Mouse (Mus musculus): ENCODE measurements around the gene Meis3. TPM values are rescaled to one million over a fixed set of nuclear protein-coding genes. Genes with fewer than 3 reads are reported as not detected.

Meis3 gene
- polyA plus RNA-seq, 1 experiment from 2014 or later: 7.7 TPM

GRCm38 (mm10) chr7:16197166-16197565 is 22.3 kb downstream of the Meis3 start:
- Histone ChIP-seq H3K9me3 (no peaks in the 10 kb centered on the region), H3K4me3 (replicated peaks) (no peak overlapping the region), H3K4me2 (no peak overlapping the region), H3K27ac (no peak overlapping the region), H3K27me3 (no peaks in the 10 kb centered on the region), H3K4me1 (replicated peaks) (no peaks in the 10 kb centered on the region), H3K36me3 (peaks cover 59% of the 10 kb centered on the region), H3K9ac (replicated peaks) (no peak overlapping the region)
- no peak for ATAC-seq (ENCODE audit: insufficient number of reproducible peaks, insufficient read depth, low FRiP score, low TSS enrichment, low read depth)
- 66% methylated on average over 5 of the region's 5 CpGs for WGBS

- WGBS: 86% methylated on average over 11 of the region's 11 CpGs
- no peak overlapping the region for H3K9ac ChIP-seq (replicated peaks)
- H3K36me3 ChIP-seq: peaks cover 73% of the 10 kb centered on the region
- H3K27ac ChIP-seq: no peak overlapping the region
- no peak overlapping the region for H3K4me2 ChIP-seq
- no peaks in the 10 kb centered on the region for H3K9me3 ChIP-seq
- H3K4me3 ChIP-seq (replicated peaks): no peak overlapping the region
- no peaks in the 10 kb centered on the region for H3K27me3 ChIP-seq
- ATAC-seq (ENCODE audit: insufficient number of reproducible peaks, insufficient read depth, low FRiP score, low TSS enrichment, low read depth): no peak
- H3K4me1 ChIP-seq (replicated peaks): no peaks in the 10 kb centered on the region
These were observed 23.6 kb downstream of the Meis3 start for GRCm38 (mm10) chr7:16198540-16198939.

- 95% methylated on average over 6 of the region's 6 CpGs for WGBS
- peaks cover 94% of the 10 kb centered on the region for H3K36me3 ChIP-seq
- H3K4me3 ChIP-seq (replicated peaks): no peak overlapping the region
- no peak overlapping the region for H3K9ac ChIP-seq (replicated peaks)
- no peak for ATAC-seq (ENCODE audit: insufficient number of reproducible peaks, insufficient read depth, low FRiP score, low TSS enrichment, low read depth)
- no peak overlapping the region for H3K27ac ChIP-seq
- H3K4me2 ChIP-seq: no peak overlapping the region
- no peaks in the 10 kb centered on the region for H3K4me1 ChIP-seq (replicated peaks)
- H3K27me3 ChIP-seq: no peaks in the 10 kb centered on the region
- H3K9me3 ChIP-seq: no peaks in the 10 kb centered on the region
These were observed 26.2 kb downstream of the Meis3 start for GRCm38 (mm10) chr7:16201136-16201535.

- Histone ChIP-seq H3K4me1 (replicated peaks) (no peaks in the 10 kb centered on the region), H3K4me3 (replicated peaks) (no peak overlapping the region), H3K36me3 (peaks cover 93% of the 10 kb centered on the region), H3K9ac (replicated peaks) (no peak overlapping the region), H3K4me2 (no peak overlapping the region), H3K9me3 (no peaks in the 10 kb centered on the region), H3K27me3 (no peaks in the 10 kb centered on the region), H3K27ac (no peak overlapping the region)
- ATAC-seq (ENCODE audit: insufficient number of reproducible peaks, insufficient read depth, low FRiP score, low TSS enrichment, low read depth): no peak
- 81% methylated on average over 15 of the region's 15 CpGs for WGBS
These were observed 28.0 kb downstream of the Meis3 start for GRCm38 (mm10) chr7:16202756-16203504.

- ATAC-seq (ENCODE audit: insufficient number of reproducible peaks, insufficient read depth, low FRiP score, low TSS enrichment, low read depth): no peak
- 94% methylated on average over 13 of the region's 13 CpGs for WGBS
- Histone ChIP-seq H3K4me3 (replicated peaks) (no peak overlapping the region), H3K4me1 (replicated peaks) (no peaks in the 10 kb centered on the region), H3K4me2 (no peak overlapping the region), H3K9me3 (no peaks in the 10 kb centered on the region), H3K36me3 (peaks cover 93% of the 10 kb centered on the region), H3K27ac (no peak overlapping the region), H3K9ac (replicated peaks) (no peak overlapping the region), H3K27me3 (no peaks in the 10 kb centered on the region)
These were observed 28.6 kb downstream of the Meis3 start for GRCm38 (mm10) chr7:16203505-16203903.

GRCm38 (mm10) chr7:16204791-16205190 is 29.9 kb downstream of the Meis3 start:
- no peak overlapping the region for H3K27ac ChIP-seq
- peaks cover 93% of the 10 kb centered on the region for H3K36me3 ChIP-seq
- no peaks in the 10 kb centered on the region for H3K27me3 ChIP-seq
- no peak overlapping the region for H3K9ac ChIP-seq (replicated peaks)
- 83% methylated on average over 9 of the region's 9 CpGs for whole genome bisulfite sequencing
- no peaks in the 10 kb centered on the region for H3K4me1 ChIP-seq (replicated peaks)
- H3K4me2 ChIP-seq: no peak overlapping the region
- H3K9me3 ChIP-seq: no peaks in the 10 kb centered on the region
- no peak for ATAC-seq (ENCODE audit: insufficient number of reproducible peaks, insufficient read depth, low FRiP score, low TSS enrichment, low read depth)
- no peak overlapping the region for H3K4me3 ChIP-seq (replicated peaks)

GRCm38 (mm10) chr7:16207076-16207475 is 32.2 kb downstream of the Meis3 start:
- Histone ChIP-seq H3K4me3 (replicated peaks) (no peak overlapping the region), H3K4me2 (no peak overlapping the region), H3K27ac (no peak overlapping the region), H3K36me3 (peaks cover 96% of the 10 kb centered on the region), H3K27me3 (no peaks in the 10 kb centered on the region), H3K4me1 (replicated peaks) (no peaks in the 10 kb centered on the region), H3K9me3 (no peaks in the 10 kb centered on the region), H3K9ac (replicated peaks) (no peak overlapping the region)
- WGBS: 88% methylated on average over 7 of the region's 7 CpGs
- no peak for ATAC-seq (ENCODE audit: insufficient number of reproducible peaks, insufficient read depth, low FRiP score, low TSS enrichment, low read depth)

- H3K36me3 ChIP-seq: peaks cover 94% of the 10 kb centered on the region
These were observed 32.6 kb downstream of the Meis3 start for GRCm38 (mm10) chr7:16207496-16207895.

GRCm38 (mm10) chr7:16208781-16209665 is 34.1 kb downstream of the Meis3 start:
- Histone ChIP-seq H3K36me3 (peaks cover 94% of the 10 kb centered on the region), H3K4me1 (replicated peaks) (no peaks in the 10 kb centered on the region), H3K9ac (replicated peaks) (no peak overlapping the region), H3K4me2 (no peak overlapping the region), H3K9me3 (no peaks in the 10 kb centered on the region), H3K27ac (no peak overlapping the region), H3K27me3 (no peaks in the 10 kb centered on the region), H3K4me3 (replicated peaks) (no peak overlapping the region)
- no peak for ATAC-seq (ENCODE audit: insufficient number of reproducible peaks, insufficient read depth, low FRiP score, low TSS enrichment, low read depth)
- WGBS: 91% methylated on average over 21 of the region's 21 CpGs

More at GRCm38 (mm10) chr7:16207496-16207895, 32.6 kb downstream of the Meis3 start:
- H3K27me3 ChIP-seq: no peaks in the 10 kb centered on the region
- WGBS: 84% methylated on average over 10 of the region's 10 CpGs
- H3K9me3 ChIP-seq: no peaks in the 10 kb centered on the region
- no peak overlapping the region for H3K9ac ChIP-seq (replicated peaks)
- H3K4me1 ChIP-seq (replicated peaks): no peaks in the 10 kb centered on the region
- no peak for ATAC-seq (ENCODE audit: insufficient number of reproducible peaks, insufficient read depth, low FRiP score, low TSS enrichment, low read depth)
- H3K27ac ChIP-seq: no peak overlapping the region
- no peak overlapping the region for H3K4me2 ChIP-seq
- H3K4me3 ChIP-seq (replicated peaks): no peak overlapping the region

- 69% methylated on average over 12 of the region's 12 CpGs for WGBS
These were observed 36.0 kb downstream of the Meis3 start for GRCm38 (mm10) chr7:16210862-16211365.

GRCm38 (mm10) chr7:16213196-16213595 is 38.3 kb downstream of the Meis3 start:
- Histone ChIP-seq H3K9ac (replicated peaks) (no peak overlapping the region), H3K36me3 (peaks cover 96% of the 10 kb centered on the region), H3K27ac (no peak overlapping the region), H3K27me3 (no peaks in the 10 kb centered on the region), H3K4me1 (replicated peaks) (no peaks in the 10 kb centered on the region), H3K4me2 (no peak overlapping the region), H3K9me3 (no peaks in the 10 kb centered on the region), H3K4me3 (replicated peaks) (no peak overlapping the region)
- no peak for ATAC-seq (ENCODE audit: insufficient number of reproducible peaks, insufficient read depth, low FRiP score, low TSS enrichment, low read depth)
- 92% methylated on average over 6 of the region's 6 CpGs for WGBS

More at GRCm38 (mm10) chr7:16210862-16211365, 36.0 kb downstream of the Meis3 start:
- Histone ChIP-seq H3K4me1 (replicated peaks) (no peaks in the 10 kb centered on the region), H3K27ac (no peak overlapping the region), H3K36me3 (peaks cover 94% of the 10 kb centered on the region), H3K4me3 (replicated peaks) (no peak overlapping the region), H3K9ac (replicated peaks) (no peak overlapping the region), H3K9me3 (no peaks in the 10 kb centered on the region), H3K4me2 (no peak overlapping the region), H3K27me3 (no peaks in the 10 kb centered on the region)
- ATAC-seq (ENCODE audit: insufficient number of reproducible peaks, insufficient read depth, low FRiP score, low TSS enrichment, low read depth): no peak
